Mouse (Mus musculus) liver, embryonic 16.5 days (tissue): ENCODE results near the gene Sco2. TPM values are rescaled to one million over a fixed set of nuclear protein-coding genes. Genes with fewer than 3 reads are reported as not detected.

Experiments used
- ATAC-seq: fragments of 200-750 bp; cut with Nextera tagmentation; 2 replicates; pipeline ENCODE4 v1.8.0; 2017; ENCODE audit warnings: low read depth, mild to moderate bottlenecking, moderate number of reproducible peaks, moderate library complexity
- H3K27ac ChIP-seq: fragments of 300-500 bp; sonication (generic); 2 replicates; pipeline ENCODE4 v1.5.1; 2014; ENCODE audit warnings: mild to moderate bottlenecking, low read length
- H3K27me3 ChIP-seq: fragments of 300-500 bp; sonication (generic); 2 replicates; pipeline ENCODE4 v1.6.1; 2014; ENCODE audit warnings: low read depth, low read length, mixed read lengths; ENCODE audit not compliant: control insufficient read depth, insufficient read depth
- H3K36me3 ChIP-seq: fragments of 300-500 bp; sonication (generic); 2 replicates; pipeline ENCODE4 v1.6.1; 2014; ENCODE audit warnings: mild to moderate bottlenecking; ENCODE audit not compliant: control insufficient read depth, insufficient read depth
- H3K4me1 ChIP-seq: fragments of 300-500 bp; sonication (generic); 2 replicates; pipeline ENCODE4 v1.6.1; 2014; ENCODE audit warnings: low read depth, low read length, mixed read lengths; ENCODE audit not compliant: control insufficient read depth
- H3K4me2 ChIP-seq: fragments of 300-500 bp; sonication (generic); 2 replicates; pipeline ENCODE4 v1.6.1; 2014; ENCODE audit warnings: low read depth, low read length, mixed read lengths
- H3K4me3 ChIP-seq: fragments of 300-500 bp; sonication (generic); 2 replicates; pipeline ENCODE4 v1.5.1; 2014; ENCODE audit warnings: low read depth, mild to moderate bottlenecking, low read length
- H3K9ac ChIP-seq: fragments of 300-500 bp; sonication (generic); 2 replicates; pipeline ENCODE4 v1.6.1; 2014; ENCODE audit warnings: low read depth, low read length
- H3K9me3 ChIP-seq: fragments of 300-500 bp; sonication (generic); replicated peaks from 2 replicates; pipeline ENCODE4 v1.6.1; 2016; ENCODE audit warnings: low read length; ENCODE audit not compliant: control insufficient read depth
- WGBS: fragments of 180-500 bp; shearing (Covaris S2); extraction: QIAGEN DNeasy Blood & Tissue Kit; methylation state at CpG from one replicate; pipeline ENCODE4 v1.1.7; 2014; ENCODE audit not compliant: insufficient replicate concordance; 5-methylcytosine and 5-hydroxymethylcytosine counted together
- polyA plus RNA-seq: library from polyadenylated mRNA; unstranded; fragments of >200 nt; fragmentation: Nextera tagmentation; extraction: Ambion mirVana; gene quantifications from 2 replicates; pipeline ENCODE4 v1.2.1, GENCODE M21; 2015

Sco2 gene
- polyA plus RNA-seq, 1 experiment from 2014 or later = 3.1 TPM

GRCm38 (mm10) chr15:89356372-89356771 is 17.3 kb downstream of the Sco2 start:
- Histone ChIP-seq H3K4me1 (peaks cover 28% of the 10 kb centered on the region), H3K9ac (peak overlapping the region; percentile 81), H3K4me2 (peak overlapping the region; percentile 76), H3K36me3 (peaks cover 33% of the 10 kb centered on the region), H3K27ac (peak overlapping the region; percentile 79), H3K9me3 (no peaks in the 10 kb centered on the region), H3K4me3 (peak overlapping the region; percentile 80), H3K27me3 (no peaks in the 10 kb centered on the region)
- ATAC-seq = peak; percentile 64
- WGBS = under 1% methylated on average over 15 of the region's 15 CpGs

GRCm38 (mm10) chr15:89355241-89356187 is 18.1 kb downstream of the Sco2 start, which contains the start of the genes Lmf2 and Ncaph2:
Gene Lmf2, minus strand, starts transcription at chr15:89355659.
Gene Ncaph2, plus strand, starts transcription at chr15:89355719.
- Histone ChIP-seq H3K36me3 (peaks cover 35% of the 10 kb centered on the region), H3K9ac (peak within 1 kb of the TSS; percentile 93), H3K4me1 (peaks cover 28% of the 10 kb centered on the region), H3K9me3 (no peaks in the 10 kb centered on the region), H3K4me2 (peak within 1 kb of the TSS; percentile 86), H3K27me3 (no peaks in the 10 kb centered on the region), H3K4me3 (peak within 1 kb of the TSS; percentile 80), H3K27ac (peak within 1 kb of the TSS; percentile 88)
- ATAC-seq = peak; percentile 90
- under 1% methylated on average over 64 of the region's 64 CpGs for WGBS

- Histone ChIP-seq H3K27me3 (no peaks in the 10 kb centered on the region), H3K36me3 (peaks cover 29% of the 10 kb centered on the region), H3K4me3 (peak overlapping the region; percentile 80), H3K27ac (peak overlapping the region; percentile 88), H3K9ac (peak overlapping the region; percentile 93), H3K4me2 (peak overlapping the region; percentile 86), H3K9me3 (no peaks in the 10 kb centered on the region), H3K4me1 (peaks cover 28% of the 10 kb centered on the region)
- ATAC-seq = no peak
- 74% methylated on average over 7 of the region's 7 CpGs for WGBS
Measured at GRCm38 (mm10) chr15:89354455-89354854, 19.2 kb downstream of the Sco2 start.

- ATAC-seq = no peak
- no peaks in the 10 kb centered on the region for H3K9me3 ChIP-seq
- no peaks in the 10 kb centered on the region for H3K27me3 ChIP-seq
- WGBS = 90% methylated on average over 16 of the region's 16 CpGs
- H3K27ac ChIP-seq = no peak overlapping the region
- peak overlapping the region; percentile 93; the same call in 1 of the 2 replicates for H3K9ac ChIP-seq
- H3K4me3 ChIP-seq = peak overlapping the region; percentile 80
- peaks cover 24% of the 10 kb centered on the region for H3K4me1 ChIP-seq
- H3K4me2 ChIP-seq = no peak overlapping the region
- peaks cover 29% of the 10 kb centered on the region for H3K36me3 ChIP-seq
Measured at GRCm38 (mm10) chr15:89353837-89354236, 19.8 kb downstream of the Sco2 start.

- Histone ChIP-seq H3K4me2 (no peak overlapping the region), H3K27ac (no peak overlapping the region), H3K9ac (no peak overlapping the region), H3K36me3 (peaks cover 29% of the 10 kb centered on the region), H3K27me3 (no peaks in the 10 kb centered on the region), H3K4me1 (peaks cover 19% of the 10 kb centered on the region), H3K4me3 (no peak overlapping the region), H3K9me3 (no peaks in the 10 kb centered on the region)
- ATAC-seq = no peak
- 92% methylated on average over 12 of the region's 12 CpGs for WGBS
Measured at GRCm38 (mm10) chr15:89352795-89353194, 20.9 kb downstream of the Sco2 start.

GRCm38 (mm10) chr15:89352054-89352453 is 21.6 kb downstream of the Sco2 start:
- H3K4me3 ChIP-seq = no peak overlapping the region
- no peak overlapping the region for H3K27ac ChIP-seq
- no peak for ATAC-seq
- no peaks in the 10 kb centered on the region for H3K27me3 ChIP-seq
- peaks cover 13% of the 10 kb centered on the region for H3K4me1 ChIP-seq
- 88% methylated on average over 14 of the region's 14 CpGs for WGBS
- H3K4me2 ChIP-seq = no peak overlapping the region
- H3K36me3 ChIP-seq = peaks cover 29% of the 10 kb centered on the region
- no peak overlapping the region for H3K9ac ChIP-seq
- no peaks in the 10 kb centered on the region for H3K9me3 ChIP-seq

GRCm38 (mm10) chr15:89351302-89351701 is 22.3 kb downstream of the Sco2 start:
- Histone ChIP-seq H3K4me3 (no peak overlapping the region), H3K9ac (no peak overlapping the region), H3K27me3 (no peaks in the 10 kb centered on the region), H3K9me3 (no peaks in the 10 kb centered on the region), H3K27ac (no peak overlapping the region), H3K4me2 (no peak overlapping the region), H3K36me3 (peaks cover 29% of the 10 kb centered on the region), H3K4me1 (peaks cover 13% of the 10 kb centered on the region)
- ATAC-seq = no peak
- 88% methylated on average over 15 of the region's 15 CpGs for WGBS

GRCm38 (mm10) chr15:89350447-89350846 is 23.2 kb downstream of the Sco2 start:
- Histone ChIP-seq H3K4me2 (no peak overlapping the region), H3K9ac (no peak overlapping the region), H3K4me1 (peaks cover 13% of the 10 kb centered on the region), H3K27ac (no peak overlapping the region), H3K27me3 (no peaks in the 10 kb centered on the region), H3K36me3 (peaks cover 29% of the 10 kb centered on the region), H3K9me3 (no peaks in the 10 kb centered on the region), H3K4me3 (no peak overlapping the region)
- WGBS = 78% methylated on average over 5 of the region's 5 CpGs
- ATAC-seq = no peak

- H3K9ac ChIP-seq = no peak overlapping the region
- no peak overlapping the region for H3K4me2 ChIP-seq
- no peaks in the 10 kb centered on the region for H3K9me3 ChIP-seq
- 64% methylated on average over 3 of the region's 3 CpGs for WGBS
- H3K4me3 ChIP-seq = no peak overlapping the region
- H3K4me1 ChIP-seq = no peaks in the 10 kb centered on the region
- H3K27ac ChIP-seq = no peak overlapping the region
- H3K27me3 ChIP-seq = no peaks in the 10 kb centered on the region
- no peak for ATAC-seq
- H3K36me3 ChIP-seq = no peaks in the 10 kb centered on the region
Measured at GRCm38 (mm10) chr15:89343325-89343724, 30.3 kb downstream of the Sco2 start.
